In the genomic region with DNA sequence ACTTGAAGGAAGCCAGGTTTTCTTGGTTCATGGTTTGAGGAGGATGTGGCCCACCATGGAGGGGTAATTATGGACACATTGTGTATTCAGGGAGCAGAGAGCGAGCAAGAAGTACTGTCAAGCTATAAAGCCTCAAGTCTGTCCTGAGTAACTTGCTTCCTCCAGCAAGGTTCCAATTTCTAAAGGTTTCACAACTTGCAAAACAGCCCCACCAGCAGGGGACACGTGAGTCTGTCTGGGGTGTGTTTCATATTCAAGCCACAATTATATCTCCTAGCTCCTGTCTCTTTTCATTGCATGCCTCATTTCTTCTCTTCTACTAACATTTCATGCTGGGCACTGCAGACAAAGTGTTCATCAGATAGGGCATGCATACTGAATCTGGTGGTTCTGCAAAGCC, we compare ENCODE assay signal across 25 mouse cellular contexts. TPM values are rescaled to one million over a fixed set of nuclear protein-coding genes. Genes with fewer than 3 reads are reported as not detected.
DNase-seq lines count a peak whose midpoint lies in the region; ATAC-seq and TF ChIP-seq lines count a peak whose summit lies in the region.
"Had no signal": no experiment of that assay in that cellular context is flagged by ENCODE, and none has a peak within 500 bp of the region (broad histone marks: within the 10 kb centered on the region; RNA-seq: fewer than 3 reads in every experiment).

No protein-coding gene starts in this region.

- no peak overlapping the region for H3K4me3 ChIP-seq in layer of hippocampus, adult 2 months
- H3K4me3 ChIP-seq: heart, embryonic 10.5 days; hindbrain, embryonic 10.5 days; limb, embryonic 13.5 days; lung, embryonic 15.5 days; midbrain, embryonic 13.5 days; neural tube, embryonic 13.5 days had no signal

- no peak for DNase-seq in layer of hippocampus, adult 2 months (ENCODE audit: low spot score in 2 of 2)
- no peak for DNase-seq in layer of hippocampus, adult 8-10 months (ENCODE audit: low spot score in 2 of 2)
- DNase-seq in thymus, postnatal 10 days (ENCODE audit: low spot score in 2 of 2) = peak; percentile 9 to 12
- DNase-seq in cerebellum, adult 9-10 months = no peak
- no peak for DNase-seq in urinary bladder, postnatal 14 days (ENCODE audit: low spot score)
- DNase-seq: cerebellum, adult 2 months; kidney, postnatal 4 days; spleen, adult 18-20 months had no signal

- ATAC-seq in inflammation-experienced regulatory T-cells, adult 6 months = peak; percentile 46
- no peak for ATAC-seq in megakaryocyte progenitor cell, adult 5-6 weeks (replicated peaks; ENCODE audit: poor library complexity)
- ATAC-seq: forebrain, embryonic 16.5 days; intestine, embryonic 16.5 days; midbrain, embryonic 13.5 days had no signal

- H3K27ac ChIP-seq in layer of hippocampus, adult 2 months = no peak overlapping the region
- H3K27ac ChIP-seq: heart, embryonic 10.5 days; hindbrain, embryonic 10.5 days; limb, embryonic 13.5 days; liver, embryonic 14.5 days; lung, embryonic 15.5 days; macrophage; midbrain, embryonic 13.5 days; neural tube, embryonic 13.5 days had no signal

- TF ChIP-seq CTCF in layer of hippocampus, adult 2 months (conservative IDR thresholded peaks at IDR 0.05) = peak; percentile 35

RNA-seq across cellular contexts. Expression of a gene that starts 53.1 kb away (rescaled TPM):
- under 1 TPM; 0.18 to 0.39 TPM for total RNA-seq in layer of hippocampus, adult 2 months (2021)
- total RNA-seq in layer of hippocampus, adult 8-10 months (2022) = under 1 TPM; 0.25 to 0.52 (median 0.42) TPM
- under 1 TPM in 2 of 3 experiments, not detected in 1; 0.13 to 0.28 TPM for polyA plus RNA-seq in inflammation-experienced regulatory T-cells, adult 6 months (2017; shearing (Covaris generic))
- total RNA-seq in megakaryocyte progenitor cell, adult 5-6 weeks (2015) = not detected in 2 replicates
- total RNA-seq in megakaryocyte progenitor cell, adult 5-6 weeks (2017) = not detected in 2 replicates
- total RNA-seq: common myeloid progenitor, adult 5-6 weeks; G1E had no signal
- polyA plus RNA-seq: C2C12; G1E; heart, postnatal 0 days; intestine, embryonic 16.5 days; liver, embryonic 14.5 days; macrophage; stomach, embryonic 14.5 days had no signal

Comparison
In these comparisons a context has a peak if more than half of its experiments do, and no peak if none do; other contexts are left out.
1. DNase-seq: peak in thymus, postnatal 10 days (2 of 2); none in layer of hippocampus, adult 2 months (0 of 2), layer of hippocampus, adult 8-10 months (0 of 2), cerebellum, adult 9-10 months (single experiment) and urinary bladder, postnatal 14 days (single experiment).